Mouse (Mus musculus): Measurements from ENCODE around the gene Pdf. TPM values are rescaled to one million over a fixed set of nuclear protein-coding genes. Genes with fewer than 3 reads are reported as not detected.

Pdf gene
- total RNA-seq, 2 experiments from 2014 or later = 25.1 to 26.8 TPM

Small RNAs within 50 kb of the gene (microRNA-seq; reads per million reads assigned to microRNA genes)
- gene Mir7075 = 0 to 1.7 reads per million in 2 experiments

Other genes with a start within 250 kb of the Pdf start
- 1 to 10 TPM; 2.2 to 2.4 TPM for gene Has3, start 178.4 kb downstream of the Pdf start, total RNA-seq (2021)
- 10 to 100 TPM; 33.2 to 33.6 TPM for gene Utp4, start 155.0 kb downstream of the Pdf start, total RNA-seq (2021)
- gene Sntb2, start 112.9 kb downstream of the Pdf start, total RNA-seq (2021) = 10 to 100 TPM; 12.5 to 16.8 TPM
- 100 to 1,000 TPM; 115 to 125 TPM for gene Vps4a, start 17.4 kb downstream of the Pdf start, total RNA-seq (2021)
- gene Cog8, start 8.1 kb upstream of the Pdf start, total RNA-seq (2021) = 10 to 100 TPM; 25.8 to 27.2 TPM
- gene Nip7, start 8.3 kb upstream of the Pdf start, total RNA-seq (2021) = 10 to 100 TPM; 43.0 to 46.6 TPM
- gene Tmed6, start 17.0 kb upstream of the Pdf start, total RNA-seq (2021) = not detected
- 10 to 100 TPM; 33.8 to 35.0 TPM for gene Terf2, start 47.9 kb upstream of the Pdf start, total RNA-seq (2021)
- gene Cyb5b, start 102.0 kb upstream of the Pdf start, total RNA-seq (2021) = 10 to 100 TPM; 87.1 to 89.4 TPM
- 10 to 100 TPM; 54.4 to 56.2 TPM for gene Nfat5, start 244.9 kb upstream of the Pdf start, total RNA-seq (2021)

All from left cerebral cortex, postnatal 25 days (tissue).